Mouse (Mus musculus) olfactory bulb, adult 2 months (tissue): ENCODE measurements around the gene Dgcr2.

Experiments
- CTCF ChIP-seq: fragments of 200-500 bp; IDR thresholded peaks from 2 replicates; pipeline ENCODE4 v1.5.1; 2012; ENCODE audit warnings: low read depth, mild to moderate bottlenecking, low read length, moderate library complexity; ENCODE audit not compliant: insufficient read depth
- POLR2A ChIP-seq: fragments of 200-500 bp; IDR thresholded peaks from 2 replicates; pipeline ENCODE4 v1.6.1; 2012; ENCODE audit warnings: mild to moderate bottlenecking, low read depth, low read length, moderate library complexity; ENCODE audit not compliant: insufficient read depth

- TF ChIP-seq CTCF (no peak), POLR2A (no peak)
Observed at GRCm38 (mm10) chr16:17851331-17851730, 47.0 kb downstream of the Dgcr2 start.
